Mouse (Mus musculus): ENCODE results near the gene Foxp3.

The Foxp3 gene

GRCm38 (mm10) chrX:7573176-7574086, at the start of gene Foxp3:
Gene Foxp3 (plus strand): TSS chrX:7573644.
- DNase-seq = no peak

- no peak for DNase-seq
Measured at GRCm38 (mm10) chrX:7524961-7525360, 48.5 kb upstream of the Foxp3 start.

- no peak for DNase-seq
Measured at GRCm38 (mm10) chrX:7553474-7553873, 20.0 kb upstream of the Foxp3 start.

- no peak for DNase-seq
Measured at GRCm38 (mm10) chrX:7563076-7563475, 10.4 kb upstream of the Foxp3 start.

GRCm38 (mm10) chrX:7566352-7566751, 7.1 kb upstream of the Foxp3 start:
- no peak for DNase-seq

- DNase-seq = no peak
Measured at GRCm38 (mm10) chrX:7567491-7567890, 6.0 kb upstream of the Foxp3 start.

- no peak for DNase-seq
Measured at GRCm38 (mm10) chrX:7570481-7571175, 2.8 kb upstream of the Foxp3 start.

GRCm38 (mm10) chrX:7571565-7572136, 1.8 kb upstream of the Foxp3 start:
- no peak for DNase-seq

GRCm38 (mm10) chrX:7572466-7572865, 978 bp upstream of the Foxp3 start:
- DNase-seq = no peak

- DNase-seq = peak; percentile 86 to 89
Measured at GRCm38 (mm10) chrX:7574087-7574884, 842 bp downstream of the Foxp3 start, which contains the start of gene Ppp1r3f. Gene Ppp1r3f (minus strand): TSS chrX:7574283.

GRCm38 (mm10) chrX:7574885-7575231, 1.4 kb downstream of the Foxp3 start:
- DNase-seq = no peak

- DNase-seq = no peak
Measured at GRCm38 (mm10) chrX:7581151-7581550, 7.7 kb downstream of the Foxp3 start.

GRCm38 (mm10) chrX:7583881-7584280, 10.4 kb downstream of the Foxp3 start:
- DNase-seq = no peak

- DNase-seq = no peak
Measured at GRCm38 (mm10) chrX:7586356-7586755, 12.9 kb downstream of the Foxp3 start.

GRCm38 (mm10) chrX:7595371-7595770, 21.9 kb downstream of the Foxp3 start:
- no peak for DNase-seq

- DNase-seq = no peak
Measured at GRCm38 (mm10) chrX:7604004-7604403, 30.6 kb downstream of the Foxp3 start.

- DNase-seq = peak; percentile 71 to 74
Measured at GRCm38 (mm10) chrX:7604879-7605574, 31.6 kb downstream of the Foxp3 start, which contains the start of gene Ccdc22. Gene Ccdc22 (minus strand): TSS chrX:7605517.

GRCm38 (mm10) chrX:7605575-7605941, 32.1 kb downstream of the Foxp3 start:
- no peak for DNase-seq

GRCm38 (mm10) chrX:7606783-7607182, 33.3 kb downstream of the Foxp3 start, which contains the start of gene Cacna1f:
Gene Cacna1f (plus strand): TSS chrX:7607083.
- DNase-seq = no peak

- no peak for DNase-seq
Measured at GRCm38 (mm10) chrX:7610035-7610434, 36.6 kb downstream of the Foxp3 start.

GRCm38 (mm10) chrX:7610536-7611258, 37.3 kb downstream of the Foxp3 start:
- DNase-seq = no peak
